Mouse (Mus musculus) lung, embryonic 15.5 days (tissue): ENCODE results near the gene Akap2. TPM values are rescaled to one million over a fixed set of nuclear protein-coding genes. Genes with fewer than 3 reads are reported as not detected.

Experiments
- ATAC-seq: fragments of 200-750 bp; cut with Nextera tagmentation; 2 replicates; pipeline ENCODE4 v1.8.0; 2017; ENCODE audit warnings: moderate number of reproducible peaks, borderline replicate concordance; ENCODE audit not compliant: low FRiP score, low TSS enrichment; ENCODE audit errors: extremely low read depth
- H3K27ac ChIP-seq: fragments of 300-500 bp; sonication (generic); 2 replicates; pipeline ENCODE4 v1.5.1; 2015; ENCODE audit warnings: moderate library complexity, mild to moderate bottlenecking, inconsistent platforms
- H3K27me3 ChIP-seq: fragments of 300-500 bp; sonication (generic); 2 replicates; pipeline ENCODE4 v1.6.1; 2015; ENCODE audit warnings: inconsistent platforms
- H3K36me3 ChIP-seq: fragments of 300-500 bp; sonication (generic); 2 replicates; pipeline ENCODE4 v1.6.1; 2015; ENCODE audit warnings: inconsistent platforms
- H3K4me1 ChIP-seq: fragments of 300-500 bp; sonication (generic); 2 replicates; pipeline ENCODE4 v1.6.1; 2015; ENCODE audit warnings: inconsistent platforms
- H3K4me2 ChIP-seq: fragments of 300-500 bp; sonication (generic); 2 replicates; pipeline ENCODE4 v1.6.1; 2015; ENCODE audit warnings: inconsistent platforms, mild to moderate bottlenecking, moderate library complexity
- H3K4me3 ChIP-seq: fragments of 300-500 bp; sonication (generic); 2 replicates; pipeline ENCODE4 v1.5.1; 2015; ENCODE audit warnings: mild to moderate bottlenecking, inconsistent platforms
- H3K9ac ChIP-seq: fragments of 300-500 bp; sonication (generic); 2 replicates; pipeline ENCODE4 v1.6.1; 2015; ENCODE audit warnings: inconsistent platforms
- H3K9me3 ChIP-seq: fragments of 300-500 bp; sonication (generic); 2 replicates; pipeline ENCODE4 v1.6.1; 2016; ENCODE audit warnings: inconsistent platforms
- WGBS: fragments of 180-500 bp; shearing (Covaris S2); methylation state at CpG from one replicate; pipeline ENCODE4 v1.1.7; 2015; 5-methylcytosine and 5-hydroxymethylcytosine counted together
- polyA plus RNA-seq: library from polyadenylated mRNA; unstranded; fragments of >200 nt; fragmentation: Nextera tagmentation; extraction: Ambion mirVana; gene quantifications from 2 replicates; pipeline ENCODE4 v1.2.1, GENCODE M21; 2015

Akap2 gene
- 45.5 and 47.0 TPM in 2 replicates for polyA plus RNA-seq

DNA sequence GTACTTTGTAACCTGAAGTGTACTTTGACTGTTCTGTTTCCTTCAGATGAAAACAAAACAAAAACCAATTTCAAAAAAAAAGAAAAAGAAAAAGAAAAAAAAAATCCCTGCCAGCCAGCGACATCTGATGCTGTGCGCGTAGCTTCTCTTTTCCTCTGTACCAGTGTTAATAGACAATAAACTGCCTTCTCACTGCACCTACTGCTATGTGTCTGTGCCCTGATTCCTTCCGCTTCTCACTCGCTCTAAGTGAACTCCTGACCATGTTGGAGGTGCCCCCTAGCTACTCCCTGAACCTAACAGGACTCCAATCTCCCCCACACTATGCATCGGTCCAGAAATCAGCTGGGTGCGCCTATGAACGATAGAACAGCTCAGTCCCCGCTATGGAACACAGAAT is at the start of gene Akap2:
Akap2 (plus strand) TSS at position 304 of the 400 bp plus-strand sequence.
- no peak for ATAC-seq
- H3K9ac ChIP-seq: no peak within 1 kb of the TSS
- 87% methylated on average over 9 of the region's 9 CpGs for WGBS
- H3K27me3 ChIP-seq: no peaks in the 10 kb centered on the region
- H3K4me3 ChIP-seq: no peak within 1 kb of the TSS
- no peak within 1 kb of the TSS for H3K27ac ChIP-seq
- H3K4me1 ChIP-seq: 0 out of 2 replicates have a peak, but pooled peaks cover 4% of the 10 kb centered on the region
- H3K36me3 ChIP-seq: no peaks in the 10 kb centered on the region
- H3K9me3 ChIP-seq: no peaks in the 10 kb centered on the region
- no peak within 1 kb of the TSS for H3K4me2 ChIP-seq

GRCm38 (mm10) chr4:57670813-57671469 is 46.5 kb upstream of the Akap2 start:
- H3K4me3 ChIP-seq: no peak overlapping the region
- no peak for ATAC-seq
- H3K9me3 ChIP-seq: no peaks in the 10 kb centered on the region
- no peaks in the 10 kb centered on the region for H3K27me3 ChIP-seq
- WGBS: 44% methylated on average over 7 of the region's 7 CpGs
- no peak overlapping the region for H3K4me2 ChIP-seq
- peaks cover 30% of the 10 kb centered on the region for H3K4me1 ChIP-seq
- H3K27ac ChIP-seq: no peak overlapping the region
- no peak overlapping the region for H3K9ac ChIP-seq
- no peaks in the 10 kb centered on the region for H3K36me3 ChIP-seq

GRCm38 (mm10) chr4:57672541-57672940 is 44.9 kb upstream of the Akap2 start:
- no peak overlapping the region for H3K27ac ChIP-seq
- H3K4me1 ChIP-seq: peaks cover 34% of the 10 kb centered on the region
- no peaks in the 10 kb centered on the region for H3K36me3 ChIP-seq
- H3K9ac ChIP-seq: no peak overlapping the region
- no peak overlapping the region for H3K4me3 ChIP-seq
- ATAC-seq: no peak
- WGBS: 75% methylated on average over 4 of the region's 4 CpGs
- no peaks in the 10 kb centered on the region for H3K27me3 ChIP-seq
- H3K9me3 ChIP-seq: no peaks in the 10 kb centered on the region
- H3K4me2 ChIP-seq: no peak overlapping the region

- Histone ChIP-seq H3K27me3 (no peaks in the 10 kb centered on the region), H3K9ac (no peak overlapping the region), H3K9me3 (no peaks in the 10 kb centered on the region), H3K4me1 (peaks cover 34% of the 10 kb centered on the region), H3K36me3 (no peaks in the 10 kb centered on the region), H3K4me2 (peak overlapping the region; percentile 45; the same call in 1 of the 2 replicates), H3K4me3 (no peak overlapping the region), H3K27ac (peak overlapping the region; percentile 60)
- WGBS: 11% methylated on average over 12 of the region's 12 CpGs
- ATAC-seq: no peak; the same call in 1 of the 2 replicates
These were observed 44.2 kb upstream of the Akap2 start for GRCm38 (mm10) chr4:57672996-57673906.

GRCm38 (mm10) chr4:57674351-57674750 is 43.1 kb upstream of the Akap2 start:
- H3K4me1 ChIP-seq: peaks cover 34% of the 10 kb centered on the region
- WGBS: 37% methylated on average over 7 of the region's 7 CpGs
- no peaks in the 10 kb centered on the region for H3K9me3 ChIP-seq
- ATAC-seq: no peak
- no peaks in the 10 kb centered on the region for H3K27me3 ChIP-seq
- no peak overlapping the region for H3K4me3 ChIP-seq
- peak overlapping the region; percentile 48; the same call in 1 of the 2 replicates for H3K4me2 ChIP-seq
- no peaks in the 10 kb centered on the region for H3K36me3 ChIP-seq
- peak overlapping the region; percentile 60 for H3K27ac ChIP-seq
- H3K9ac ChIP-seq: no peak overlapping the region

DNA sequence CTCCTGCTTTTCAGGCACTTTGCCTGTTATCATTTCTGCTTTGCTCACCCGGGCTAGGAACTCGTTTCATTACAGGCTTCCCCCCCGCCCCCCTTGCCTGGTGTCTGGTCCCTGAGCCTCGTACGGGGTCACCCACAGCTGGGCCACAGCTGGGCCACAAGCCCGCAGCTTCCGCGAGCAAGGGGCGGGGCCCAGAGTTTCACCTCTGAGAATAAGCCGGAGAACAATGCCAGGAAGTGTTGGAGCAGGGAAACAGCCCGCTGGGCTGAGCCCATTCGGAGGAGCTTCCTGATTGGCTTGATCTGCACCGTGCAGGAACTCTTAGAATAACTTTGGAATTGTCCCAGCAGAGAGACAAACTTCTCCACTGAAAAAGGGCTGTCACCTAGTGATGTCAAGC is 42.1 kb upstream of the Akap2 start:
- whole genome bisulfite sequencing: under 1% methylated on average over 13 of the region's 13 CpGs
- Histone ChIP-seq H3K9ac (no peak overlapping the region), H3K4me1 (peaks cover 34% of the 10 kb centered on the region), H3K4me2 (peak overlapping the region; percentile 48), H3K27ac (peak overlapping the region; percentile 60), H3K4me3 (peak overlapping the region; percentile 6; the same call in 1 of the 2 replicates), H3K36me3 (no peaks in the 10 kb centered on the region), H3K27me3 (no peaks in the 10 kb centered on the region), H3K9me3 (no peaks in the 10 kb centered on the region)
- peak; percentile 87 for ATAC-seq

DNA sequence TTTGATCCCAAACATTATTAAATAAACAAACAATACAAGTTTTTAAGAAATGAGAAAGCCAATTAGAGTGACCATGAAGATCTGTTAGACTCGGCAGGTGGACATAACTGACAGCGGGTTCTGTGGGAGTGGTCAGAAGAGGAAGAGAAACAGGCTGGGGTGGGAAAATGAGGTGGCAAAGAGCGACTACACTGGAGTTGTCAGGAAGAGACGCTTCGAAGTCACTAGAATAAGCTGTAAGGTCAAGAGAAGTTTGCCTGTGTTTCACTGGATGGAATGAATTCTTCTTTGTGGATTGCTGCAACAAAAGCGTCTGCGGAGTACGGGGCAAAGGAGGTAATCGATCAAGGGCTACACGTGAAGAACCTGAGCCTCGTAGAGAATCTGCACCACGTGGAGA is 39.5 kb upstream of the Akap2 start:
- Histone ChIP-seq H3K4me2 (no peak overlapping the region), H3K9ac (no peak overlapping the region), H3K9me3 (no peaks in the 10 kb centered on the region), H3K36me3 (no peaks in the 10 kb centered on the region), H3K4me1 (peaks cover 37% of the 10 kb centered on the region), H3K27ac (no peak overlapping the region), H3K4me3 (no peak overlapping the region), H3K27me3 (no peaks in the 10 kb centered on the region)
- no peak for ATAC-seq
- WGBS: 44% methylated on average over 12 of the region's 12 CpGs

- no peak for ATAC-seq
These were observed 38.4 kb upstream of the Akap2 start for GRCm38 (mm10) chr4:57678991-57679457.

DNA sequence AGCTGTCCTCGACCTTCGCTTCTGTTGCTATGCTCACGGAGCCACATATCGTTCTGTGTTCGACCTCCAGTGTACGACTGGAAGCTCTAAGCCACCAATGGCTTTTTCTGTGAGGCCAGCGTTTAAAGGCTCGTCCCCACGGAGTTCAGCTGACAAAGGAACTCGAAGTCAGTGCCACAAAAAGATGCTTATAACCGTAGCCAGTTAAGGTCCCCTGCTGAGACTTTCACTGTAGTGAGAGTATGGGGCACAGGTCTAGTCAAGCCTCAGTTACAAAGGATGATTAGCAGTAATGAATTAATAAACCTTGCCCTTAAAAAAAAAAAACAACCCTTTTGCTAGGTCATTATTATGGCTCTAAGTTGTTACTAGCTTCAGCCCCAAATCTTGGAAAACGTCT is 37.3 kb upstream of the Akap2 start:
- H3K27ac ChIP-seq: no peak overlapping the region
- no peaks in the 10 kb centered on the region for H3K9me3 ChIP-seq
- H3K4me3 ChIP-seq: no peak overlapping the region
- no peaks in the 10 kb centered on the region for H3K27me3 ChIP-seq
- no peak for ATAC-seq
- H3K4me2 ChIP-seq: no peak overlapping the region
- H3K4me1 ChIP-seq: peaks cover 17% of the 10 kb centered on the region
- H3K9ac ChIP-seq: no peak overlapping the region
- no peaks in the 10 kb centered on the region for H3K36me3 ChIP-seq
- 89% methylated on average over 12 of the region's 12 CpGs for WGBS

More at GRCm38 (mm10) chr4:57678991-57679457, 38.4 kb upstream of the Akap2 start:
- no peak overlapping the region for H3K9ac ChIP-seq
- H3K4me2 ChIP-seq: no peak overlapping the region
- no peaks in the 10 kb centered on the region for H3K36me3 ChIP-seq
- no peak overlapping the region for H3K4me3 ChIP-seq
- 54% methylated on average over 9 of the region's 9 CpGs for WGBS
- peaks cover 29% of the 10 kb centered on the region for H3K4me1 ChIP-seq
- H3K27me3 ChIP-seq: no peaks in the 10 kb centered on the region
- peak overlapping the region; percentile 66 for H3K27ac ChIP-seq
- H3K9me3 ChIP-seq: no peaks in the 10 kb centered on the region

DNA sequence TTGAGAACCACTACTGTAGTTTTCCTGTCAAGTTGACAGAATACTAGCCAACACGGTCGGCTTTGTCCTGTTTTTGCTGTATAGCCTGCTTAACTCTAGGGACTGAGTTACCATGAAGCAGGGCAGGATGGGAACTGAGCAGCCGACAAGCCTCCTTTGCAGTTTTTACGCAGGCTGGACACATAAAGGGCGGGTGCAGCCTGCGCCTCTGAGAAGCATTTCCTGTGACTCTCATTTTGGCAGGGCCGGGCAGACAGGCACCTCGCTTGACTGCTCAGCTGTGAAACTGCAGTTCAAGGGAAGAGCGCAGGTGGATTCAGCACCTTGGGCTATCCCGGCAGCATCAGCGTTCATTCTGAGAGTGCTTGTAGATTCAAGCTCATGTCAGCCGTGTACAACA is 35.9 kb upstream of the Akap2 start:
- peaks cover 6% of the 10 kb centered on the region; the same call in 1 of the 2 replicates for H3K4me1 ChIP-seq
- no peak for ATAC-seq
- no peak overlapping the region for H3K4me3 ChIP-seq
- H3K9me3 ChIP-seq: no peaks in the 10 kb centered on the region
- no peaks in the 10 kb centered on the region for H3K27me3 ChIP-seq
- no peaks in the 10 kb centered on the region for H3K36me3 ChIP-seq
- no peak overlapping the region for H3K9ac ChIP-seq
- H3K4me2 ChIP-seq: no peak overlapping the region
- no peak overlapping the region for H3K27ac ChIP-seq
- WGBS: 62% methylated on average over 12 of the region's 12 CpGs

GRCm38 (mm10) chr4:57682341-57682740 is 35.1 kb upstream of the Akap2 start:
- WGBS: 86% methylated on average over 2 of the region's 2 CpGs
- H3K36me3 ChIP-seq: no peaks in the 10 kb centered on the region
- no peaks in the 10 kb centered on the region for H3K27me3 ChIP-seq
- H3K4me1 ChIP-seq: peaks cover 6% of the 10 kb centered on the region; the same call in 1 of the 2 replicates
- no peak for ATAC-seq
- no peak overlapping the region for H3K27ac ChIP-seq
- H3K9me3 ChIP-seq: no peaks in the 10 kb centered on the region
- H3K9ac ChIP-seq: no peak overlapping the region
- no peak overlapping the region for H3K4me3 ChIP-seq
- no peak overlapping the region for H3K4me2 ChIP-seq

GRCm38 (mm10) chr4:57682944-57683343 is 34.5 kb upstream of the Akap2 start:
- Histone ChIP-seq H3K9me3 (no peaks in the 10 kb centered on the region), H3K27me3 (no peaks in the 10 kb centered on the region), H3K36me3 (no peaks in the 10 kb centered on the region), H3K27ac (no peak overlapping the region), H3K4me1 (peaks cover 6% of the 10 kb centered on the region; the same call in 1 of the 2 replicates), H3K4me3 (no peak overlapping the region), H3K9ac (no peak overlapping the region), H3K4me2 (no peak overlapping the region)
- WGBS: 84% methylated on average over 11 of the region's 11 CpGs
- no peak for ATAC-seq
